In the genomic region with DNA sequence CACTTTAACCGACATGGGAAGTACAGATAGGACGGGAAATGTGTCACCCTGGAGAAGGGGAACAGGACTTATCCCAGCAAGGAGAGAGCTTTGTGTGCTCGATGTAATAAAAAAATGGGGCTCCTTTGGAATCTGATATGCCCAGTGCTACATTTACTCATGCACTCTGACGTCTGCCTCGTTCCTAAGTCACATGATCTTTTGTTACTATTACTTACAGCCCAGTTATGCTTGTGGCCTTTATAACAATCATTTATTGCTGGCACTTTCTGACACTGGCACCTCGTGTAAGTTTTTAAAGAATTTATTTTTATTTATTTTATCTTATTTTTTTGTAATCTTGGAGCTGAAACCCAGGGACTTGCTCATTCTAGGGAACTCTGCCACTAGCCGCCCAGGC, we compare ENCODE assay signal across 9 mouse cellular contexts. TPM values are rescaled to one million over a fixed set of nuclear protein-coding genes. Genes with fewer than 3 reads are reported as not detected.
A peak's percentile ranks its signal among the peaks of the same experiment; 100 is the strongest.
DNase-seq lines count a peak whose midpoint lies in the region; ATAC-seq lines count a peak whose summit lies in the region.
"Had no signal": no experiment of that assay in that cellular context is flagged by ENCODE, and none has a peak within 500 bp of the region (broad histone marks: within the 10 kb centered on the region; RNA-seq: fewer than 3 reads in every experiment).

No protein-coding gene starts in this region.

- no peak overlapping the region for H3K9ac ChIP-seq in heart, embryonic 16.5 days (ENCODE audit: low read length)
- no peak overlapping the region for H3K9ac ChIP-seq in midbrain, embryonic 14.5 days (replicated peaks; ENCODE audit: low read length)
- no peak overlapping the region for H3K9ac ChIP-seq in midbrain, embryonic 16.5 days (ENCODE audit: low read depth, low read length)
- no peak overlapping the region for H3K9ac ChIP-seq in embryonic facial prominence, embryonic 14.5 days (ENCODE audit: low read depth, low read length)

- 51% methylated on average over 7 of the region's 7 CpGs for WGBS in heart, embryonic 16.5 days
- 67% methylated on average over 7 of the region's 7 CpGs for WGBS in heart, embryonic 10.5 days
- 90% methylated on average over 7 of the region's 7 CpGs for WGBS in midbrain, embryonic 14.5 days
- WGBS in midbrain, embryonic 16.5 days, result 82% methylated on average over 7 of the region's 7 CpGs
- 54% methylated on average over 7 of the region's 7 CpGs for WGBS in embryonic facial prominence, embryonic 14.5 days

- H3K9me3 ChIP-seq in heart, embryonic 16.5 days (replicated peaks; ENCODE audit: control insufficient read depth, low read length), result no peaks in the 10 kb centered on the region
- H3K9me3 ChIP-seq in heart, embryonic 10.5 days, result no peaks in the 10 kb centered on the region
- H3K9me3 ChIP-seq in midbrain, embryonic 14.5 days (ENCODE audit: control insufficient read depth, low read length), result no peaks in the 10 kb centered on the region
- H3K9me3 ChIP-seq in midbrain, embryonic 16.5 days (replicated peaks; ENCODE audit: control insufficient read depth, low read length, poor library complexity, severe bottlenecking), result no peaks in the 10 kb centered on the region
- no peaks in the 10 kb centered on the region for H3K9me3 ChIP-seq in embryonic facial prominence, embryonic 14.5 days (ENCODE audit: control insufficient read depth, low read length)

- no peaks in the 10 kb centered on the region for H3K27me3 ChIP-seq in heart, embryonic 16.5 days (ENCODE audit: control insufficient read depth, insufficient read depth, low read length)
- no peaks in the 10 kb centered on the region for H3K27me3 ChIP-seq in heart, embryonic 10.5 days (ENCODE audit: insufficient read depth, poor library complexity, severe bottlenecking)
- no peaks in the 10 kb centered on the region for H3K27me3 ChIP-seq in midbrain, embryonic 14.5 days (ENCODE audit: control insufficient read depth, insufficient read depth, low read length)
- H3K27me3 ChIP-seq in midbrain, embryonic 16.5 days (ENCODE audit: control insufficient read depth, insufficient read depth, low read depth, low read length), result no peaks in the 10 kb centered on the region
- H3K27me3 ChIP-seq in embryonic facial prominence, embryonic 14.5 days (replicated peaks; ENCODE audit: control insufficient read depth, insufficient read depth, low read length), result no peaks in the 10 kb centered on the region

- ATAC-seq in heart, embryonic 16.5 days (replicated peaks; ENCODE audit: extremely low read depth, insufficient read depth, low FRiP score), result no peak
- ATAC-seq in midbrain, embryonic 14.5 days (ENCODE audit: low FRiP score, low TSS enrichment), result no peak
- ATAC-seq in midbrain, embryonic 16.5 days, result no peak
- ATAC-seq in embryonic facial prominence, embryonic 14.5 days (ENCODE audit: low read depth), result no peak

- peaks cover 9% of the 10 kb centered on the region for H3K4me1 ChIP-seq in heart, embryonic 16.5 days (ENCODE audit: control insufficient read depth, insufficient read depth, low read length)
- H3K4me1 ChIP-seq in heart, embryonic 10.5 days, result peaks cover 18% of the 10 kb centered on the region; the same call in 1 of the 2 replicates
- H3K4me1 ChIP-seq in midbrain, embryonic 14.5 days (ENCODE audit: control insufficient read depth, insufficient read depth, low read length), result peaks cover 14% of the 10 kb centered on the region; the same call in 1 of the 2 replicates
- H3K4me1 ChIP-seq in midbrain, embryonic 16.5 days (ENCODE audit: control insufficient read depth, insufficient read depth, low read length), result peaks cover 14% of the 10 kb centered on the region
- H3K4me1 ChIP-seq in embryonic facial prominence, embryonic 14.5 days (ENCODE audit: control insufficient read depth, insufficient read depth, low read length), result peaks cover 9% of the 10 kb centered on the region

- DNase-seq in heart, embryonic 10.5 days (ENCODE audit: low spot score), result no peak
- no peak for DNase-seq in midbrain, embryonic 14.5 days
- DNase-seq in embryonic facial prominence, embryonic 14.5 days (ENCODE audit: low spot score), result no peak
- DNase-seq in cerebellum, postnatal 25 days, result no peak
- no peak for DNase-seq in B cell, adult 2 months
- DNase-seq: lung, postnatal 36 days; right cerebral cortex, postnatal 4 days had no signal

- H3K27ac ChIP-seq in heart, embryonic 16.5 days (ENCODE audit: low read length), result no peak overlapping the region
- H3K27ac ChIP-seq in heart, embryonic 10.5 days, result no peak overlapping the region
- no peak overlapping the region for H3K27ac ChIP-seq in midbrain, embryonic 14.5 days (replicated peaks; ENCODE audit: low read depth, low read length)
- no peak overlapping the region for H3K27ac ChIP-seq in midbrain, embryonic 16.5 days (ENCODE audit: low read length)
- H3K27ac ChIP-seq in embryonic facial prominence, embryonic 14.5 days (replicated peaks; ENCODE audit: low read depth, low read length), result no peak overlapping the region

- peak overlapping the region; percentile 92; the same call in 1 of the 2 replicates for H3K4me3 ChIP-seq in heart, embryonic 16.5 days (ENCODE audit: low read length)
- H3K4me3 ChIP-seq in heart, embryonic 10.5 days, result no peak overlapping the region
- no peak overlapping the region for H3K4me3 ChIP-seq in midbrain, embryonic 14.5 days (replicated peaks; ENCODE audit: low read depth, low read length)
- H3K4me3 ChIP-seq in midbrain, embryonic 16.5 days (ENCODE audit: low read depth, low read length), result no peak overlapping the region
- H3K4me3 ChIP-seq in embryonic facial prominence, embryonic 14.5 days (ENCODE audit: low read depth, low read length), result peak overlapping the region; percentile 0; the same call in 1 of the 2 replicates

- peak overlapping the region; percentile 89 for H3K4me2 ChIP-seq in heart, embryonic 16.5 days (ENCODE audit: low read depth, low read length)
- H3K4me2 ChIP-seq in midbrain, embryonic 14.5 days (ENCODE audit: low read length), result peak overlapping the region; percentile 15; the same call in 1 of the 2 replicates
- no peak overlapping the region for H3K4me2 ChIP-seq in midbrain, embryonic 16.5 days (ENCODE audit: low read length)
- H3K4me2 ChIP-seq in embryonic facial prominence, embryonic 14.5 days (ENCODE audit: low read depth, low read length), result peak overlapping the region; percentile 95

- H3K36me3 ChIP-seq in heart, embryonic 16.5 days (ENCODE audit: control insufficient read depth, insufficient read depth), result peaks cover 25% of the 10 kb centered on the region
- peaks cover 37% of the 10 kb centered on the region for H3K36me3 ChIP-seq in heart, embryonic 10.5 days
- peaks cover 31% of the 10 kb centered on the region for H3K36me3 ChIP-seq in midbrain, embryonic 14.5 days (ENCODE audit: control insufficient read depth, insufficient read depth, low read length)
- H3K36me3 ChIP-seq in midbrain, embryonic 16.5 days (ENCODE audit: control insufficient read depth, insufficient read depth, low read length), result peaks cover 8% of the 10 kb centered on the region; the same call in 1 of the 2 replicates
- peaks cover 36% of the 10 kb centered on the region for H3K36me3 ChIP-seq in embryonic facial prominence, embryonic 14.5 days (ENCODE audit: control insufficient read depth, insufficient read depth, low read length)

RNA-seq across cellular contexts. Expression of a gene that starts 1.8 kb away (rescaled TPM):
- 270 and 281 TPM in 2 replicates for polyA plus RNA-seq in heart, embryonic 16.5 days (2015; fragmentation: Nextera tagmentation; extraction: Ambion mirVana)
- polyA plus RNA-seq in heart, embryonic 10.5 days (2016; fragmentation: Nextera tagmentation; extraction: Ambion mirVana), result 246 and 251 TPM in 2 replicates
- 128 and 141 TPM in 2 replicates for polyA plus RNA-seq in midbrain, embryonic 14.5 days (2014; fragmentation: Nextera tagmentation; extraction: Ambion mirVana)
- 132 TPM in 2 replicates for polyA plus RNA-seq in midbrain, embryonic 16.5 days (2015; fragmentation: Nextera tagmentation; extraction: Ambion mirVana)
- 198 and 205 TPM in 2 replicates for polyA plus RNA-seq in embryonic facial prominence, embryonic 14.5 days (2014; fragmentation: Nextera tagmentation; extraction: Ambion mirVana)

RNA-seq across cellular contexts. Expression of a gene that starts 1.9 kb away (rescaled TPM):
- polyA plus RNA-seq in heart, embryonic 16.5 days (2015; fragmentation: Nextera tagmentation; extraction: Ambion mirVana), result 97.4 and 99.3 TPM in 2 replicates
- 128 and 140 TPM in 2 replicates for polyA plus RNA-seq in heart, embryonic 10.5 days (2016; fragmentation: Nextera tagmentation; extraction: Ambion mirVana)
- polyA plus RNA-seq in midbrain, embryonic 14.5 days (2014; fragmentation: Nextera tagmentation; extraction: Ambion mirVana), result 40.6 and 50.3 TPM in 2 replicates
- polyA plus RNA-seq in midbrain, embryonic 16.5 days (2015; fragmentation: Nextera tagmentation; extraction: Ambion mirVana), result 39.4 and 41.2 TPM in 2 replicates
- 76.7 and 90.8 TPM in 2 replicates for polyA plus RNA-seq in embryonic facial prominence, embryonic 14.5 days (2014; fragmentation: Nextera tagmentation; extraction: Ambion mirVana)

RNA-seq across cellular contexts. Expression of a gene that starts 22.0 kb away (rescaled TPM):
- 7.0 and 8.4 TPM in 2 replicates for polyA plus RNA-seq in heart, embryonic 16.5 days (2015; fragmentation: Nextera tagmentation; extraction: Ambion mirVana)
- 3.4 TPM in 2 replicates for polyA plus RNA-seq in heart, embryonic 10.5 days (2016; fragmentation: Nextera tagmentation; extraction: Ambion mirVana)
- 5.5 and 10.6 TPM in 2 replicates for polyA plus RNA-seq in midbrain, embryonic 14.5 days (2014; fragmentation: Nextera tagmentation; extraction: Ambion mirVana)
- 14.2 and 21.2 TPM in 2 replicates for polyA plus RNA-seq in midbrain, embryonic 16.5 days (2015; fragmentation: Nextera tagmentation; extraction: Ambion mirVana)
- polyA plus RNA-seq in embryonic facial prominence, embryonic 14.5 days (2014; fragmentation: Nextera tagmentation; extraction: Ambion mirVana), result 2.4 and 2.7 TPM in 2 replicates

RNA-seq across cellular contexts. Expression of a gene that starts 27.1 kb away (rescaled TPM):
- 3,677 and 4,254 TPM in 2 replicates for polyA plus RNA-seq in heart, embryonic 16.5 days (2015; fragmentation: Nextera tagmentation; extraction: Ambion mirVana)
- 3,676 and 4,272 TPM in 2 replicates for polyA plus RNA-seq in heart, embryonic 10.5 days (2016; fragmentation: Nextera tagmentation; extraction: Ambion mirVana)
- 1,501 and 1,547 TPM in 2 replicates for polyA plus RNA-seq in midbrain, embryonic 14.5 days (2014; fragmentation: Nextera tagmentation; extraction: Ambion mirVana)
- polyA plus RNA-seq in midbrain, embryonic 16.5 days (2015; fragmentation: Nextera tagmentation; extraction: Ambion mirVana), result 1,326 and 1,443 TPM in 2 replicates
- 1,831 and 1,850 TPM in 2 replicates for polyA plus RNA-seq in embryonic facial prominence, embryonic 14.5 days (2014; fragmentation: Nextera tagmentation; extraction: Ambion mirVana)

RNA-seq across cellular contexts. Expression of a gene that starts 38.3 kb away (rescaled TPM):
- polyA plus RNA-seq in heart, embryonic 16.5 days (2015; fragmentation: Nextera tagmentation; extraction: Ambion mirVana), result 7.4 and 9.1 TPM in 2 replicates
- 2.7 and 3.1 TPM in 2 replicates for polyA plus RNA-seq in heart, embryonic 10.5 days (2016; fragmentation: Nextera tagmentation; extraction: Ambion mirVana)
- 3.0 and 3.3 TPM in 2 replicates for polyA plus RNA-seq in midbrain, embryonic 14.5 days (2014; fragmentation: Nextera tagmentation; extraction: Ambion mirVana)
- 7.4 and 8.3 TPM in 2 replicates for polyA plus RNA-seq in midbrain, embryonic 16.5 days (2015; fragmentation: Nextera tagmentation; extraction: Ambion mirVana)
- polyA plus RNA-seq in embryonic facial prominence, embryonic 14.5 days (2014; fragmentation: Nextera tagmentation; extraction: Ambion mirVana), result 3.4 and 3.6 TPM in 2 replicates

Comparison
In these comparisons a context has a peak if more than half of its experiments do, and no peak if none do; other contexts are left out.
1. H3K4me3 ChIP-seq: peak in heart, embryonic 16.5 days (single experiment) and embryonic facial prominence, embryonic 14.5 days (single experiment); none in heart, embryonic 10.5 days (single experiment), midbrain, embryonic 14.5 days (single experiment) and midbrain, embryonic 16.5 days (single experiment).